Mouse (Mus musculus): ENCODE results near the gene Phox2a. TPM values are rescaled to one million over a fixed set of nuclear protein-coding genes. Genes with fewer than 3 reads are reported as not detected.

Phox2a gene
- total RNA-seq, 2 experiments from 2014 or later: not detected

- DNase-seq (ENCODE audit: low spot score in 2 of 2): peak; percentile 35 to 47
- intact Hi-C loops (cut with DNase I): loop anchor here (5.0 kb wide), 1 partner anchor 159 kb away; no protein-coding TSS in a partner anchor
Measured at GRCm38 (mm10) chr7:101836271-101837153, 18.4 kb downstream of the Phox2a start.

- no peak for DNase-seq (ENCODE audit: low spot score in 2 of 2)
- intact Hi-C loops (cut with DNase I): loop anchor here (5.0 kb wide), 1 partner anchor 160 kb away; no protein-coding TSS in a partner anchor
Measured at GRCm38 (mm10) chr7:101837154-101837605, 19.1 kb downstream of the Phox2a start.

- DNase-seq (ENCODE audit: low spot score in 2 of 2): peak; percentile 57 to 67
- intact Hi-C loops (cut with DNase I): loop anchor here (5.0 kb wide), 1 partner anchor 161 kb away; no protein-coding TSS in a partner anchor
Measured at GRCm38 (mm10) chr7:101837606-101838471, 19.7 kb downstream of the Phox2a start, which contains the start of gene Inppl1. TSS of gene Inppl1 (minus strand) at chr7:101838229.

- no peak for DNase-seq (ENCODE audit: low spot score in 2 of 2)
- intact Hi-C loops (cut with DNase I): no loop called here
Measured at GRCm38 (mm10) chr7:101844186-101844585, 26.1 kb downstream of the Phox2a start.

- intact Hi-C loops (cut with DNase I): no loop called here
- DNase-seq (ENCODE audit: low spot score in 2 of 2): no peak
Measured at GRCm38 (mm10) chr7:101847934-101848333, 29.8 kb downstream of the Phox2a start.

- intact Hi-C loops (cut with DNase I): no loop called here
- no peak for DNase-seq (ENCODE audit: low spot score in 2 of 2)
Measured at GRCm38 (mm10) chr7:101851689-101852088, 33.6 kb downstream of the Phox2a start.

GRCm38 (mm10) chr7:101852846-101853245 is 34.7 kb downstream of the Phox2a start:
- intact Hi-C loops (cut with DNase I): no loop called here
- DNase-seq (ENCODE audit: low spot score in 2 of 2): no peak

- intact Hi-C loops (cut with DNase I): no loop called here
- DNase-seq (ENCODE audit: low spot score in 2 of 2): no peak
Measured at GRCm38 (mm10) chr7:101853816-101854215, 35.7 kb downstream of the Phox2a start.

- intact Hi-C loops (cut with DNase I): no loop called here
- DNase-seq (ENCODE audit: low spot score in 2 of 2): no peak
Measured at GRCm38 (mm10) chr7:101857094-101857493, 39.0 kb downstream of the Phox2a start, which contains the start of gene Folr2. TSS of gene Folr2 (minus strand) at chr7:101857194.

GRCm38 (mm10) chr7:101858362-101858761 is 40.2 kb downstream of the Phox2a start:
- intact Hi-C loops (cut with DNase I): no loop called here
- DNase-seq (ENCODE audit: low spot score in 2 of 2): peak in 1 of 2 experiments; percentile 7

- DNase-seq (ENCODE audit: low spot score in 2 of 2): no peak
- intact Hi-C loops (cut with DNase I): no loop called here
Measured at GRCm38 (mm10) chr7:101860978-101861377, 42.9 kb downstream of the Phox2a start.

- no peak for DNase-seq (ENCODE audit: low spot score in 2 of 2)
- intact Hi-C loops (cut with DNase I): no loop called here
Measured at GRCm38 (mm10) chr7:101862291-101862690, 44.2 kb downstream of the Phox2a start.

- intact Hi-C loops (cut with DNase I): no loop called here
- DNase-seq (ENCODE audit: low spot score in 2 of 2): no peak
Measured at GRCm38 (mm10) chr7:101863415-101863814, 45.3 kb downstream of the Phox2a start, which contains the start of gene Anapc15. TSS of gene Anapc15 (plus strand) at chr7:101863715.

GRCm38 (mm10) chr7:101866491-101867265 is 48.6 kb downstream of the Phox2a start:
- DNase-seq (ENCODE audit: low spot score in 2 of 2): no peak
- intact Hi-C loops (cut with DNase I): no loop called here

GRCm38 (mm10) chr7:101867482-101867881 is 49.4 kb downstream of the Phox2a start:
- intact Hi-C loops (cut with DNase I): no loop called here
- DNase-seq (ENCODE audit: low spot score in 2 of 2): no peak

GRCm38 (mm10) chr7:101868241-101869162 is 50.4 kb downstream of the Phox2a start:
- DNase-seq (ENCODE audit: low spot score in 2 of 2): no peak
- intact Hi-C loops (cut with DNase I): no loop called here

GRCm38 (mm10) chr7:101869163-101869500 is 51.0 kb downstream of the Phox2a start:
- DNase-seq (ENCODE audit: low spot score in 2 of 2): no peak
- intact Hi-C loops (cut with DNase I): no loop called here

GRCm38 (mm10) chr7:101870629-101871028 is 52.5 kb downstream of the Phox2a start, which contains the start of gene Folr1:
TSS of gene Folr1 (minus strand) at chr7:101870788.
- intact Hi-C loops (cut with DNase I): no loop called here
- no peak for DNase-seq (ENCODE audit: low spot score in 2 of 2)

Data from left cerebral cortex, postnatal 14 days (tissue).